Mouse (Mus musculus): ENCODE data around the gene Iffo2. TPM values are rescaled to one million over a fixed set of nuclear protein-coding genes. Genes with fewer than 3 reads are reported as not detected.

Gene Iffo2
- polyA plus RNA-seq, 1 experiment from 2014 or later = 4.8 TPM

GRCm38 (mm10) chr4:139535719-139536118 is 5.4 kb downstream of the Iffo2 start:
- no peak overlapping the region for H3K9ac ChIP-seq
- WGBS = 53% methylated on average over 7 of the region's 7 CpGs
- peak; percentile 40; the same call in 1 of the 2 replicates for ATAC-seq (replicated peaks; ENCODE audit: low FRiP score)
- H3K4me2 ChIP-seq = no peak overlapping the region
- no peak overlapping the region for H3K4me3 ChIP-seq (replicated peaks)
- no peaks in the 10 kb centered on the region for H3K9me3 ChIP-seq (replicated peaks)
- H3K27ac ChIP-seq = no peak overlapping the region
- no peaks in the 10 kb centered on the region for H3K27me3 ChIP-seq
- no peaks in the 10 kb centered on the region for H3K36me3 ChIP-seq
- peaks cover 15% of the 10 kb centered on the region for H3K4me1 ChIP-seq

- Histone ChIP-seq H3K4me1 (peaks cover 15% of the 10 kb centered on the region), H3K9me3 (replicated peaks) (no peaks in the 10 kb centered on the region), H3K27me3 (no peaks in the 10 kb centered on the region), H3K36me3 (no peaks in the 10 kb centered on the region), H3K4me2 (no peak overlapping the region), H3K4me3 (replicated peaks) (no peak overlapping the region), H3K27ac (no peak overlapping the region), H3K9ac (no peak overlapping the region)
- 77% methylated on average over 9 of the region's 9 CpGs for WGBS
- ATAC-seq (replicated peaks; ENCODE audit: low FRiP score) = no peak
Observed at GRCm38 (mm10) chr4:139536706-139537105, 6.4 kb downstream of the Iffo2 start.

- Histone ChIP-seq H3K9ac (no peak overlapping the region), H3K36me3 (no peaks in the 10 kb centered on the region), H3K4me3 (replicated peaks) (no peak overlapping the region), H3K27ac (no peak overlapping the region), H3K4me1 (peaks cover 4% of the 10 kb centered on the region; the same call in 1 of the 2 replicates), H3K9me3 (replicated peaks) (no peaks in the 10 kb centered on the region), H3K27me3 (no peaks in the 10 kb centered on the region), H3K4me2 (no peak overlapping the region)
- no peak for ATAC-seq (replicated peaks; ENCODE audit: low FRiP score)
- 92% methylated on average over 7 of the region's 7 CpGs for WGBS
Observed at GRCm38 (mm10) chr4:139540784-139541183, 10.4 kb downstream of the Iffo2 start.

- WGBS = 64% methylated on average over 6 of the region's 6 CpGs
- Histone ChIP-seq H3K4me3 (replicated peaks) (no peak overlapping the region), H3K4me2 (no peak overlapping the region), H3K9ac (no peak overlapping the region), H3K36me3 (no peaks in the 10 kb centered on the region), H3K27me3 (no peaks in the 10 kb centered on the region), H3K4me1 (no peaks in the 10 kb centered on the region), H3K27ac (no peak overlapping the region), H3K9me3 (replicated peaks) (no peaks in the 10 kb centered on the region)
- no peak for ATAC-seq (replicated peaks; ENCODE audit: low FRiP score)
Observed at GRCm38 (mm10) chr4:139545791-139546190, 15.4 kb downstream of the Iffo2 start.

GRCm38 (mm10) chr4:139549448-139549847 is 19.1 kb downstream of the Iffo2 start:
- H3K9me3 ChIP-seq (replicated peaks) = no peaks in the 10 kb centered on the region
- 73% methylated on average over 7 of the region's 7 CpGs for WGBS

GRCm38 (mm10) chr4:139555235-139555634 is 24.9 kb downstream of the Iffo2 start:
- Histone ChIP-seq H3K4me1 (no peaks in the 10 kb centered on the region), H3K27me3 (no peaks in the 10 kb centered on the region), H3K9ac (no peak overlapping the region), H3K4me2 (no peak overlapping the region), H3K4me3 (replicated peaks) (no peak overlapping the region), H3K27ac (no peak overlapping the region), H3K9me3 (replicated peaks) (no peaks in the 10 kb centered on the region), H3K36me3 (no peaks in the 10 kb centered on the region)
- 79% methylated on average over 11 of the region's 11 CpGs for WGBS
- no peak for ATAC-seq (replicated peaks; ENCODE audit: low FRiP score)

More at GRCm38 (mm10) chr4:139549448-139549847, 19.1 kb downstream of the Iffo2 start:
- Histone ChIP-seq H3K4me2 (no peak overlapping the region), H3K27ac (no peak overlapping the region), H3K4me1 (no peaks in the 10 kb centered on the region), H3K9ac (no peak overlapping the region), H3K4me3 (replicated peaks) (no peak overlapping the region), H3K27me3 (no peaks in the 10 kb centered on the region), H3K36me3 (no peaks in the 10 kb centered on the region)
- ATAC-seq (replicated peaks; ENCODE audit: low FRiP score) = no peak

GRCm38 (mm10) chr4:139555951-139556350 is 25.6 kb downstream of the Iffo2 start:
- no peak overlapping the region for H3K9ac ChIP-seq
- H3K4me2 ChIP-seq = peak overlapping the region; percentile 2; the same call in 1 of the 2 replicates
- 78% methylated on average over 19 of the region's 19 CpGs for WGBS
- H3K36me3 ChIP-seq = no peaks in the 10 kb centered on the region
- no peak overlapping the region for H3K4me3 ChIP-seq (replicated peaks)
- no peaks in the 10 kb centered on the region for H3K9me3 ChIP-seq (replicated peaks)
- no peaks in the 10 kb centered on the region for H3K27me3 ChIP-seq
- no peaks in the 10 kb centered on the region for H3K4me1 ChIP-seq
- ATAC-seq (replicated peaks; ENCODE audit: low FRiP score) = no peak
- H3K27ac ChIP-seq = no peak overlapping the region

- no peak overlapping the region for H3K4me2 ChIP-seq
- no peaks in the 10 kb centered on the region for H3K9me3 ChIP-seq (replicated peaks)
- H3K27me3 ChIP-seq = peaks cover 10% of the 10 kb centered on the region
- H3K36me3 ChIP-seq = no peaks in the 10 kb centered on the region
- no peak for ATAC-seq (replicated peaks; ENCODE audit: low FRiP score)
- no peak overlapping the region for H3K27ac ChIP-seq
- no peak overlapping the region for H3K9ac ChIP-seq
- no peak overlapping the region for H3K4me3 ChIP-seq (replicated peaks)
- WGBS = 87% methylated on average over 15 of the region's 15 CpGs
- H3K4me1 ChIP-seq = no peaks in the 10 kb centered on the region
Observed at GRCm38 (mm10) chr4:139568361-139568760, 38.0 kb downstream of the Iffo2 start.

- H3K9ac ChIP-seq = no peak overlapping the region
- no peaks in the 10 kb centered on the region for H3K36me3 ChIP-seq
- H3K27me3 ChIP-seq = peaks cover 10% of the 10 kb centered on the region
- H3K27ac ChIP-seq = no peak overlapping the region
- no peaks in the 10 kb centered on the region for H3K9me3 ChIP-seq (replicated peaks)
- no peak overlapping the region for H3K4me3 ChIP-seq (replicated peaks)
- no peak for ATAC-seq (replicated peaks; ENCODE audit: low FRiP score)
- H3K4me2 ChIP-seq = no peak overlapping the region
- H3K4me1 ChIP-seq = peaks cover 12% of the 10 kb centered on the region
- WGBS = 83% methylated on average over 10 of the region's 10 CpGs
Observed at GRCm38 (mm10) chr4:139570756-139571155, 40.4 kb downstream of the Iffo2 start.

- no peak for ATAC-seq (replicated peaks; ENCODE audit: low FRiP score)
- 89% methylated on average over 12 of the region's 12 CpGs for WGBS
- Histone ChIP-seq H3K4me2 (no peak overlapping the region), H3K4me3 (replicated peaks) (no peak overlapping the region), H3K9me3 (replicated peaks) (no peaks in the 10 kb centered on the region), H3K4me1 (peaks cover 34% of the 10 kb centered on the region), H3K9ac (no peak overlapping the region), H3K27ac (no peak overlapping the region), H3K36me3 (no peaks in the 10 kb centered on the region), H3K27me3 (peaks cover 10% of the 10 kb centered on the region)
Observed at GRCm38 (mm10) chr4:139572928-139573512, 42.7 kb downstream of the Iffo2 start.

GRCm38 (mm10) chr4:139574156-139574798 is 43.9 kb downstream of the Iffo2 start:
- H3K4me3 ChIP-seq (replicated peaks) = peak overlapping the region; percentile 67

GRCm38 (mm10) chr4:139574799-139575672 is 44.7 kb downstream of the Iffo2 start:
- Histone ChIP-seq H3K27me3 (peaks cover 10% of the 10 kb centered on the region; the same call in 1 of the 2 replicates), H3K4me2 (peak overlapping the region; percentile 95), H3K4me3 (replicated peaks) (peak overlapping the region; percentile 67), H3K4me1 (peaks cover 54% of the 10 kb centered on the region), H3K27ac (peak overlapping the region; percentile 90), H3K9ac (peak overlapping the region; percentile 74), H3K9me3 (replicated peaks) (no peaks in the 10 kb centered on the region), H3K36me3 (no peaks in the 10 kb centered on the region)
- WGBS = under 1% methylated on average over 107 of the region's 111 CpGs
- ATAC-seq (replicated peaks; ENCODE audit: low FRiP score) = peak; percentile 73; the same call in 1 of the 2 replicates

More at GRCm38 (mm10) chr4:139574156-139574798, 43.9 kb downstream of the Iffo2 start:
- WGBS = under 1% methylated on average over 52 of the region's 52 CpGs
- Histone ChIP-seq H3K9me3 (replicated peaks) (no peaks in the 10 kb centered on the region), H3K27ac (peak overlapping the region; percentile 90), H3K4me2 (peak overlapping the region; percentile 95), H3K4me1 (peaks cover 47% of the 10 kb centered on the region), H3K27me3 (peaks cover 10% of the 10 kb centered on the region), H3K36me3 (no peaks in the 10 kb centered on the region), H3K9ac (peak overlapping the region; percentile 74)
- ATAC-seq (replicated peaks; ENCODE audit: low FRiP score) = peak; percentile 95
